Mouse (Mus musculus) neural tube, embryonic 12.5 days (tissue): ENCODE measurements around the gene Pnmt. TPM values are rescaled to one million over a fixed set of nuclear protein-coding genes. Genes with fewer than 3 reads are reported as not detected.
A peak's percentile ranks its signal among the peaks of the same experiment; 100 is the strongest.

Experiments used
- ATAC-seq: fragments of 200-750 bp; cut with Nextera tagmentation; 2 replicates; pipeline ENCODE4 v1.8.0; 2017; ENCODE audit warnings: low read depth, mild to moderate bottlenecking, moderate TSS enrichment, moderate library complexity; ENCODE audit not compliant: low FRiP score
- H3K27ac ChIP-seq: fragments of 300-500 bp; sonication (generic); 2 replicates; pipeline ENCODE4 v1.5.1; 2016
- H3K27me3 ChIP-seq: fragments of 300-500 bp; sonication (generic); replicated peaks from 2 replicates; pipeline ENCODE4 v1.6.1; 2016; ENCODE audit warnings: mild to moderate bottlenecking
- H3K36me3 ChIP-seq: fragments of 300-500 bp; sonication (generic); 2 replicates; pipeline ENCODE4 v1.6.1; 2016; ENCODE audit warnings: mild to moderate bottlenecking
- H3K4me1 ChIP-seq: fragments of 300-500 bp; sonication (generic); 2 replicates; pipeline ENCODE4 v1.6.1; 2016
- H3K4me2 ChIP-seq: fragments of 300-500 bp; sonication (generic); replicated peaks from 2 replicates; pipeline ENCODE4 v1.6.1; 2016; ENCODE audit warnings: mild to moderate bottlenecking
- H3K4me3 ChIP-seq: fragments of 300-500 bp; sonication (generic); 2 replicates; pipeline ENCODE4 v1.5.1; 2016
- H3K9ac ChIP-seq: fragments of 300-500 bp; sonication (generic); 2 replicates; pipeline ENCODE4 v1.6.1; 2016; ENCODE audit warnings: mild to moderate bottlenecking
- H3K9me3 ChIP-seq: fragments of 300-500 bp; sonication (generic); 2 replicates; pipeline ENCODE4 v1.6.1; 2016; ENCODE audit warnings: mild to moderate bottlenecking
- WGBS: fragments of 180-500 bp; shearing (Covaris S2); methylation state at CpG from one replicate; pipeline ENCODE4 v1.1.7; 2016; 5-methylcytosine and 5-hydroxymethylcytosine counted together
- polyA plus RNA-seq: library from polyadenylated mRNA; unstranded; fragments of >200 nt; fragmentation: Nextera tagmentation; extraction: Ambion mirVana; gene quantifications from 2 replicates; pipeline ENCODE4 v1.2.1, GENCODE M21; 2016

The Pnmt gene
- polyA plus RNA-seq, 1 experiment from 2014 or later: 0.49 TPM

GRCm38 (mm10) chr11:98389221-98389780 lies 3.1 kb downstream of the Pnmt start:
- Histone ChIP-seq H3K4me2 (no peak overlapping the region), H3K4me3 (no peak overlapping the region), H3K4me1 (peaks cover 15% of the 10 kb centered on the region; the same call in 1 of the 2 replicates), H3K27me3 (peaks cover 71% of the 10 kb centered on the region), H3K27ac (no peak overlapping the region), H3K9ac (no peak overlapping the region), H3K36me3 (no peaks in the 10 kb centered on the region), H3K9me3 (no peaks in the 10 kb centered on the region)
- WGBS: 23% methylated on average over 9 of the region's 9 CpGs
- no peak for ATAC-seq

- 74% methylated on average over 12 of the region's 12 CpGs for WGBS
- no peak overlapping the region for H3K9ac ChIP-seq
- H3K4me1 ChIP-seq: peaks cover 17% of the 10 kb centered on the region; the same call in 1 of the 2 replicates
Observed at GRCm38 (mm10) chr11:98390141-98390540, 3.9 kb downstream of the Pnmt start.

GRCm38 (mm10) chr11:98392034-98392433 lies 5.8 kb downstream of the Pnmt start:
- no peak overlapping the region for H3K4me3 ChIP-seq
- no peak overlapping the region for H3K4me2 ChIP-seq
- no peaks in the 10 kb centered on the region for H3K36me3 ChIP-seq
- no peaks in the 10 kb centered on the region for H3K9me3 ChIP-seq
- H3K4me1 ChIP-seq: peaks cover 18% of the 10 kb centered on the region; the same call in 1 of the 2 replicates
- no peak overlapping the region for H3K27ac ChIP-seq
- no peak overlapping the region for H3K9ac ChIP-seq
- WGBS: 12% methylated on average over 7 of the region's 8 CpGs
- H3K27me3 ChIP-seq: peaks cover 44% of the 10 kb centered on the region
- no peak for ATAC-seq

More at GRCm38 (mm10) chr11:98390141-98390540, 3.9 kb downstream of the Pnmt start:
- Histone ChIP-seq H3K9me3 (no peaks in the 10 kb centered on the region), H3K27me3 (peaks cover 63% of the 10 kb centered on the region), H3K4me3 (no peak overlapping the region), H3K4me2 (no peak overlapping the region), H3K27ac (no peak overlapping the region), H3K36me3 (no peaks in the 10 kb centered on the region)
- no peak for ATAC-seq

GRCm38 (mm10) chr11:98392645-98393044 lies 6.4 kb downstream of the Pnmt start:
- peaks cover 38% of the 10 kb centered on the region for H3K27me3 ChIP-seq
- no peaks in the 10 kb centered on the region for H3K36me3 ChIP-seq
- 51% methylated on average over 4 of the region's 4 CpGs for WGBS
- no peaks in the 10 kb centered on the region for H3K9me3 ChIP-seq
- H3K27ac ChIP-seq: no peak overlapping the region
- ATAC-seq: no peak
- no peak overlapping the region for H3K9ac ChIP-seq
- H3K4me3 ChIP-seq: no peak overlapping the region
- peaks cover 18% of the 10 kb centered on the region; the same call in 1 of the 2 replicates for H3K4me1 ChIP-seq
- H3K4me2 ChIP-seq: no peak overlapping the region

GRCm38 (mm10) chr11:98393317-98393716 lies 7.1 kb downstream of the Pnmt start:
- Histone ChIP-seq H3K9me3 (no peaks in the 10 kb centered on the region), H3K4me1 (peaks cover 18% of the 10 kb centered on the region; the same call in 1 of the 2 replicates), H3K4me2 (no peak overlapping the region), H3K9ac (no peak overlapping the region), H3K27me3 (peaks cover 31% of the 10 kb centered on the region), H3K27ac (no peak overlapping the region), H3K36me3 (no peaks in the 10 kb centered on the region), H3K4me3 (no peak overlapping the region)
- WGBS: 75% methylated on average over 6 of the region's 6 CpGs
- ATAC-seq: no peak

GRCm38 (mm10) chr11:98394301-98394700 lies 8.1 kb downstream of the Pnmt start:
- 59% methylated on average over 6 of the region's 6 CpGs for WGBS
- no peak overlapping the region for H3K9ac ChIP-seq
- ATAC-seq: no peak
- no peak overlapping the region for H3K4me3 ChIP-seq
- H3K27me3 ChIP-seq: peaks cover 22% of the 10 kb centered on the region
- H3K27ac ChIP-seq: no peak overlapping the region
- no peak overlapping the region for H3K4me2 ChIP-seq
- H3K36me3 ChIP-seq: no peaks in the 10 kb centered on the region
- peaks cover 13% of the 10 kb centered on the region; the same call in 1 of the 2 replicates for H3K4me1 ChIP-seq
- H3K9me3 ChIP-seq: no peaks in the 10 kb centered on the region

- Histone ChIP-seq H3K9me3 (no peaks in the 10 kb centered on the region), H3K9ac (no peak overlapping the region), H3K36me3 (no peaks in the 10 kb centered on the region), H3K4me2 (no peak overlapping the region), H3K4me3 (no peak overlapping the region), H3K4me1 (peaks cover 17% of the 10 kb centered on the region; the same call in 1 of the 2 replicates), H3K27ac (no peak overlapping the region), H3K27me3 (peaks cover 21% of the 10 kb centered on the region)
- ATAC-seq: no peak
- WGBS: 67% methylated on average over 4 of the region's 4 CpGs
Observed at GRCm38 (mm10) chr11:98395041-98395440, 8.8 kb downstream of the Pnmt start.

GRCm38 (mm10) chr11:98397946-98398345 lies 11.7 kb downstream of the Pnmt start:
- no peaks in the 10 kb centered on the region for H3K36me3 ChIP-seq
- no peaks in the 10 kb centered on the region for H3K9me3 ChIP-seq
- no peak overlapping the region for H3K4me3 ChIP-seq
- H3K9ac ChIP-seq: no peak overlapping the region
- WGBS: 91% methylated on average over 7 of the region's 7 CpGs
- no peaks in the 10 kb centered on the region; the same call in 1 of the 2 replicates for H3K27me3 ChIP-seq
- no peak overlapping the region for H3K27ac ChIP-seq
- ATAC-seq: no peak
- peaks cover 20% of the 10 kb centered on the region for H3K4me1 ChIP-seq
- no peak overlapping the region for H3K4me2 ChIP-seq

- ATAC-seq: peak; percentile 92
- H3K9ac ChIP-seq: peak within 1 kb of the TSS; percentile 66
- peak within 1 kb of the TSS; percentile 63 for H3K4me3 ChIP-seq
- H3K27ac ChIP-seq: peak within 1 kb of the TSS; percentile 89
- WGBS: 1% methylated on average over 40 of the region's 40 CpGs
- H3K4me1 ChIP-seq: peaks cover 8% of the 10 kb centered on the region
- peaks cover 3% of the 10 kb centered on the region for H3K27me3 ChIP-seq
- H3K4me2 ChIP-seq: peak within 1 kb of the TSS; percentile 74
- no peaks in the 10 kb centered on the region for H3K9me3 ChIP-seq
- H3K36me3 ChIP-seq: no peaks in the 10 kb centered on the region
Observed at GRCm38 (mm10) chr11:98400161-98400726, 14.0 kb downstream of the Pnmt start, which contains the start of gene Pgap3. Gene Pgap3, minus strand, starts transcription at chr11:98400490.

- H3K27ac ChIP-seq: no peak overlapping the region
- no peak for ATAC-seq
- 64% methylated on average over 3 of the region's 3 CpGs for WGBS
Observed at GRCm38 (mm10) chr11:98400816-98401215, 14.6 kb downstream of the Pnmt start.

GRCm38 (mm10) chr11:98406621-98407020 lies 20.4 kb downstream of the Pnmt start:
- peaks cover 8% of the 10 kb centered on the region; the same call in 1 of the 2 replicates for H3K4me1 ChIP-seq
- no peaks in the 10 kb centered on the region for H3K36me3 ChIP-seq
- whole genome bisulfite sequencing: 76% methylated on average over 6 of the region's 6 CpGs
- no peak for ATAC-seq
- H3K27ac ChIP-seq: no peak overlapping the region
- H3K27me3 ChIP-seq: peaks cover 12% of the 10 kb centered on the region
- H3K4me2 ChIP-seq: no peak overlapping the region
- H3K9ac ChIP-seq: no peak overlapping the region
- H3K4me3 ChIP-seq: no peak overlapping the region
- H3K9me3 ChIP-seq: no peaks in the 10 kb centered on the region

More at GRCm38 (mm10) chr11:98400816-98401215, 14.6 kb downstream of the Pnmt start:
- Histone ChIP-seq H3K9me3 (no peaks in the 10 kb centered on the region), H3K27me3 (peaks cover 3% of the 10 kb centered on the region), H3K4me1 (peaks cover 8% of the 10 kb centered on the region), H3K9ac (peak overlapping the region; percentile 66; the same call in 1 of the 2 replicates), H3K36me3 (no peaks in the 10 kb centered on the region), H3K4me2 (peak overlapping the region; percentile 74), H3K4me3 (peak overlapping the region; percentile 63)

GRCm38 (mm10) chr11:98408872-98409271 lies 22.6 kb downstream of the Pnmt start:
- Histone ChIP-seq H3K4me1 (peaks cover 28% of the 10 kb centered on the region), H3K27me3 (peaks cover 21% of the 10 kb centered on the region), H3K9me3 (no peaks in the 10 kb centered on the region), H3K36me3 (no peaks in the 10 kb centered on the region), H3K27ac (no peak overlapping the region), H3K4me2 (peak overlapping the region; percentile 39), H3K9ac (no peak overlapping the region), H3K4me3 (no peak overlapping the region)
- ATAC-seq: no peak
- WGBS: 46% methylated on average over 8 of the region's 8 CpGs
